Mouse (Mus musculus) liver, embryonic 14.5 days (tissue): ENCODE results near the gene Prss30. TPM values are rescaled to one million over a fixed set of nuclear protein-coding genes. Genes with fewer than 3 reads are reported as not detected.
A peak's percentile ranks its signal among the peaks of the same experiment; 100 is the strongest.

Source experiments
- ATAC-seq: fragments of 200-750 bp; cut with Nextera tagmentation; 2 replicates; pipeline ENCODE4 v1.8.0; 2017; ENCODE audit warnings: moderate number of reproducible peaks, mild to moderate bottlenecking, moderate library complexity; ENCODE audit not compliant: insufficient read depth
- DNase-seq, 3 experiments: peaks; one replicate each; pipeline ENCODE4 v3.0.0-alpha.2; 2012 to 2013; ENCODE audit warnings: low read depth in 3 of 3, low spot score in 3 of 3
- H3K27ac ChIP-seq: fragments of 300-500 bp; sonication (generic); 2 replicates; pipeline ENCODE4 v1.5.1; 2014; ENCODE audit warnings: moderate library complexity, mild to moderate bottlenecking, control low read depth, inconsistent platforms
- H3K27me3 ChIP-seq: fragments of 300-500 bp; sonication (generic); 2 replicates; pipeline ENCODE4 v1.6.1; 2014; ENCODE audit warnings: mild to moderate bottlenecking, low read length, moderate library complexity; ENCODE audit not compliant: control insufficient read depth, insufficient read depth
- H3K36me3 ChIP-seq: fragments of 300-500 bp; sonication (generic); replicated peaks from 2 replicates; pipeline ENCODE4 v1.6.1; 2014; ENCODE audit warnings: low read depth; ENCODE audit not compliant: control insufficient read depth, insufficient read depth
- H3K4me1 ChIP-seq, 2 experiments: fragments of 200-500 bp in 1 of 2; fragments of 300-500 bp in 1 of 2; sonication (generic) in 1 of 2; replicated peaks; 2 replicates each; pipeline ENCODE4 v1.6.1; 2012 to 2014; ENCODE audit warnings: antibody characterized with exemption in 1 of 2, inconsistent platforms in 1 of 2, low read length in 1 of 2; ENCODE audit not compliant: control insufficient read depth in 2 of 2, insufficient read depth in 2 of 2
- H3K4me2 ChIP-seq: fragments of 300-500 bp; sonication (generic); 2 replicates; pipeline ENCODE4 v1.6.1; 2014; ENCODE audit warnings: low read depth, mild to moderate bottlenecking, control low read depth, moderate library complexity
- H3K4me3 ChIP-seq, 2 experiments: fragments of 200-500 bp in 1 of 2; fragments of 300-500 bp in 1 of 2; sonication (generic) in 1 of 2; 2 replicates each; pipeline ENCODE4 v1.5.1; 2012 to 2014; ENCODE audit warnings: low read depth in 2 of 2, low read length in 2 of 2, mild to moderate bottlenecking in 2 of 2, control low read depth in 1 of 2, inconsistent platforms in 1 of 2, moderate library complexity in 1 of 2; ENCODE audit not compliant: insufficient read depth in 1 of 2
- H3K9ac ChIP-seq: fragments of 300-500 bp; sonication (generic); replicated peaks from 2 replicates; pipeline ENCODE4 v1.6.1; 2014; ENCODE audit warnings: mild to moderate bottlenecking, control low read depth, moderate library complexity
- H3K9me3 ChIP-seq: fragments of 300-500 bp; sonication (generic); 2 replicates; pipeline ENCODE4 v1.6.1; 2016; ENCODE audit warnings: low read length, mixed read lengths; ENCODE audit not compliant: control insufficient read depth
- CTCF ChIP-seq: IDR thresholded peaks from 2 replicates; pipeline ENCODE4 v1.5.1; 2016; ENCODE audit warnings: antibody characterized with exemption, low read depth, control low read depth
- EP300 ChIP-seq: IDR thresholded peaks from 2 replicates; pipeline ENCODE4 v1.6.1; 2016; ENCODE audit warnings: antibody characterized with exemption, low read depth
- WGBS: fragments of 180-500 bp; shearing (Covaris S2); extraction: QIAGEN DNeasy Blood & Tissue Kit; methylation state at CpG from one replicate; pipeline ENCODE4 v1.1.7; 2014; ENCODE audit not compliant: insufficient replicate concordance; 5-methylcytosine and 5-hydroxymethylcytosine counted together
- polyA plus RNA-seq, 2 experiments: library from polyadenylated mRNA; depleted of rRNA in 1 of 2; stranded (reverse) in 1 of 2; unstranded in 1 of 2; fragments of >200 nt; fragmentation: Nextera tagmentation in 1 of 2; extraction: Ambion mirVana in 1 of 2; gene quantifications; 2 replicates each; pipeline versions ENCODE4 v1.2.1 to v1.2.3; 2012 to 2014

Prss30 gene
- polyA plus RNA-seq, 2 experiments: 0.06 to 0.07 TPM

DNA sequence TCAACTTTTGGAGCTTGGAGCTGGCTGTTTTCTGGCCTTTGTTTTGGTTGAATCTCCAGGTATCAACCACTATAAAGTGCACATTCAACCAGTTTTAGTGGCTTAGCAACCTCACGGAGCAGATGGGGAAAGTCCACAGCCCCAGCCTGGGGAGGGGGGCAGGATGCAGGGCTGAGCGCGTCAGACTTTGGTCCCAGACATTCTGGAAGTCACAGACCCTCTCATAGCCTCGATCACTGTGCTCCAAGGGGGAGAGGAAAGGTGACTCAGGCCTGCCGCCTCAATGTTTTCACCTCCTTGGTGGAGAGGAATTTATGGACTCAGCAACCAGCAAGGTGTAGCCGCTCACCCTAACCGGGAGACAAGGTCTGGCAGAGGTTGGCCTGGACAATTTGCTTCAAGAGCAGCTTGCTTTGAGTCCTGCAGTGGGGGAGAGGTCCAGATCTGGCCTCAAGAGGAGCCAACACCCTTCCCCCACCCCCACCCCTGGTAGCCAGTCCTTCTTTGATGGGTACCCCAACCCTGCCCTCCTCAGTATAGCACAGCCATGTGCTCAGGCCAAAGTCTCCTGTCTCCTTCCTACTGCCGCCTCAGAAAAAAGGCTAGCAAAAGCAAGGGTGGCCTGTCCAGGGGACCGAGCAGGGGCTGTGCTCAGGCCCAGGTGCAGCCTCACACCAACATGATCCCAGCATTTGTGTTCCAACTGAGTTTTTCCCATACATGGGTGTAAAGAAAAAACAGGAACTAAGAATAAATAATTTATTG, 12.6 kb upstream of the Prss30 start:
- Histone ChIP-seq H3K9me3 (no peaks in the 10 kb centered on the region), H3K36me3 (no peaks in the 10 kb centered on the region), H3K27me3 (no peaks in the 10 kb centered on the region), H3K4me1 (0 out of 4 replicates have a peak, but pooled peaks cover 0 to 2% of the 10 kb centered on the region in 2 experiments), H3K27ac (no peak overlapping the region), H3K4me2 (peak overlapping the region; percentile 19; the same call in 1 of the 2 replicates), H3K9ac (no peak overlapping the region), H3K4me3 (no peak overlapping the region)
- TF ChIP-seq EP300 (no peak), CTCF (no peak)
- ATAC-seq (no peak), DNase-seq (no peak)
- 57% methylated on average over 9 of the region's 9 CpGs for WGBS

DNA sequence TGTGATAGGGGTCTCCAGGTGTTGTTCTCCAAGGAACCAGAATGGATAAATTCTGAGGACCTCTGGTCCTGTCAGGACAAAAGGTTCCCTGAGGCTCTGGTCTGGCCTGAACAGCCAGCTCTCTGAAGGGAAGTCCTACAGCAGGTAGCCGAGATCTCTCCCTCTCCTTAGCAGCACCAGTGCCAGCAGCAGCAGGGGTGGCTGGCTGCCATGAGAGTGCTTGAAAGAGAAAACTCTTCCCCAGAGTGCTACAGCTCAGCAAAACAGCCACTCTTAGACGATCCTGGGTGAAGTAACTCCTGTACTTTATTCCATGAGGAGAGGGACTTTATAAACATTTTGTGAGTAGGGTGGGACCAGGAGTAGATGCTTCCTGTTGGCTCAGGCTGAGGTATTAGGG, 9.4 kb upstream of the Prss30 start:
- WGBS: 38% methylated on average over 2 of the region's 2 CpGs
- Histone ChIP-seq H3K4me3 (no peak overlapping the region), H3K9me3 (no peaks in the 10 kb centered on the region), H3K27me3 (no peaks in the 10 kb centered on the region), H3K36me3 (no peaks in the 10 kb centered on the region), H3K27ac (no peak overlapping the region), H3K4me1 (0 out of 4 replicates have a peak, but pooled peaks cover 0 to 2% of the 10 kb centered on the region in 2 experiments), H3K9ac (no peak overlapping the region), H3K4me2 (no peak overlapping the region)
- TF ChIP-seq CTCF (no peak), EP300 (no peak)
- DNase-seq (no peak), ATAC-seq (no peak)

- Histone ChIP-seq H3K4me2 (no peak overlapping the region), H3K4me3 (no peak overlapping the region), H3K27me3 (no peaks in the 10 kb centered on the region), H3K4me1 (peaks cover 0 to 3% of the 10 kb centered on the region in 2 experiments; a peak in 1 of 4 replicates), H3K27ac (no peak overlapping the region), H3K9me3 (no peaks in the 10 kb centered on the region), H3K9ac (no peak overlapping the region), H3K36me3 (no peaks in the 10 kb centered on the region)
- TF ChIP-seq EP300 (no peak), CTCF (no peak)
- DNase-seq: no peak
- 64% methylated on average over 1 of the region's 1 CpGs for WGBS
- no peak for ATAC-seq
Observed at GRCm38 (mm10) chr17:23984989-23985388, 4.6 kb upstream of the Prss30 start.

DNA sequence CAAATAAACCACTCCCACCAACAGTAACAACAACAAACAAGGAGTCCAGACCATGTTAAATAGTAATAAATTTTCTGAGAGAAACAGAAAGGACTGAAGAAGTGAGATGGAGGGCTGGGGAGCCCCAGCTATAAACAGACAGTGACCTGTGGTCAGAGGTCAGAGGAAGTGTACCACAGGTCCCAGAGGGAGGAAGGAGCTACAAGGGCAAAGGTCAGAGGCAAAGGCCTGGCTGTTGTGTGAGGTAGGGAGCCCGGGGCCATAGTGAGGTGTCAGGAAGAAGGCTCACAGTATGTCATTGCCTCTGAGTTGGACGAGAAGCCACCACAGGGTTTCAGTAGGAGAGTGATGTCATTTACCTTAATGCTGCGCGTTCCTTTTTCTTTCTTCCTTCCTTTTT, 2.5 kb upstream of the Prss30 start:
- TF ChIP-seq CTCF: no peak
- TF ChIP-seq EP300: no peak
- Histone ChIP-seq H3K4me2 (no peak overlapping the region), H3K4me3 (no peak overlapping the region), H3K27ac (no peak overlapping the region), H3K27me3 (no peaks in the 10 kb centered on the region), H3K9ac (no peak overlapping the region), H3K36me3 (no peaks in the 10 kb centered on the region), H3K4me1 (peaks cover 0 to 3% of the 10 kb centered on the region in 2 experiments; a peak in 1 of 4 replicates), H3K9me3 (no peaks in the 10 kb centered on the region)
- ATAC-seq: no peak
- DNase-seq: no peak
- 34% methylated on average over 4 of the region's 4 CpGs for WGBS

- ATAC-seq: no peak
- WGBS: 51% methylated on average over 3 of the region's 3 CpGs
Observed at GRCm38 (mm10) chr17:23979471-23979870, 895 bp downstream of the Prss30 start.

More at GRCm38 (mm10) chr17:23979471-23979870, 895 bp downstream of the Prss30 start:
- Histone ChIP-seq H3K4me3 (no peak overlapping the region), H3K4me2 (no peak overlapping the region), H3K9me3 (no peaks in the 10 kb centered on the region), H3K9ac (no peak overlapping the region), H3K27ac (no peak overlapping the region), H3K27me3 (no peaks in the 10 kb centered on the region), H3K4me1 (peaks cover 0 to 3% of the 10 kb centered on the region in 2 experiments; a peak in 1 of 4 replicates), H3K36me3 (no peaks in the 10 kb centered on the region)
- DNase-seq: no peak
- no peak for TF ChIP-seq CTCF
- TF ChIP-seq EP300: no peak
